In genomic region chr15:83332373-83332772, GRCm38 (mm10) we compare ENCODE assay signal across 12 mouse cellular contexts. TPM values are rescaled to one million over a fixed set of nuclear protein-coding genes. Genes with fewer than 3 reads are reported as not detected.
A peak's percentile ranks its signal among the peaks of the same experiment; 100 is the strongest.
DNase-seq lines count a peak whose midpoint lies in the region; ATAC-seq and TF ChIP-seq lines count a peak whose summit lies in the region.
"Had no signal": no experiment of that assay in that cellular context is flagged by ENCODE, and none has a peak within 500 bp of the region (broad histone marks: within the 10 kb centered on the region; RNA-seq: fewer than 3 reads in every experiment).

No protein-coding gene starts in this region.

- no peak for TF ChIP-seq EP300 in heart, adult 2 months (IDR thresholded peaks at IDR 0.05; ENCODE audit: insufficient read depth, low read depth, low read length)
- TF ChIP-seq EP300 in liver, embryonic 14.5 days (IDR thresholded peaks at IDR 0.05; ENCODE audit: low read depth) = no peak
- TF ChIP-seq EP300 in MEL (IDR thresholded peaks at IDR 0.05; ENCODE audit: low read depth in 1 of 2, low read length in 2 of 2) = no peak

- no peaks in the 10 kb centered on the region for H3K36me3 ChIP-seq in heart, adult 2 months (ENCODE audit: control insufficient read depth, insufficient read depth, low read length)
- H3K36me3 ChIP-seq in heart, embryonic 11.5 days (ENCODE audit: control insufficient read depth, insufficient read depth, low read length) = peaks cover 10% of the 10 kb centered on the region
- peaks cover 4% of the 10 kb centered on the region for H3K36me3 ChIP-seq in liver, embryonic 14.5 days (replicated peaks; ENCODE audit: control insufficient read depth, insufficient read depth, low read depth)
- no peaks in the 10 kb centered on the region; a peak in 1 of 4 replicates for H3K36me3 ChIP-seq in MEL (ENCODE audit: control insufficient read depth in 1 of 2, insufficient read depth in 2 of 2, low read length in 2 of 2)
- peaks cover 80% of the 10 kb centered on the region for H3K36me3 ChIP-seq in neural tube, embryonic 15.5 days
- H3K36me3 ChIP-seq in hindbrain, embryonic 12.5 days = peaks cover 67% of the 10 kb centered on the region

- H3K79me2 ChIP-seq in heart, adult 2 months (replicated peaks; ENCODE audit: control insufficient read depth, insufficient read depth, low read length) = no peaks in the 10 kb centered on the region
- H3K79me2 ChIP-seq in MEL (ENCODE audit: control insufficient read depth, insufficient read depth, low read length, poor library complexity) = no peaks in the 10 kb centered on the region

- no peak overlapping the region for H3K4me2 ChIP-seq in heart, embryonic 11.5 days
- H3K4me2 ChIP-seq in liver, embryonic 14.5 days (ENCODE audit: low read depth) = no peak overlapping the region
- no peak overlapping the region for H3K4me2 ChIP-seq in neural tube, embryonic 15.5 days
- no peak overlapping the region for H3K4me2 ChIP-seq in hindbrain, embryonic 12.5 days (replicated peaks)
- H3K4me2 ChIP-seq: embryonic facial prominence, embryonic 15.5 days; neural tube, embryonic 13.5 days had no signal

- no peaks in the 10 kb centered on the region for H3K9me3 ChIP-seq in heart, embryonic 11.5 days (replicated peaks; ENCODE audit: control insufficient read depth, low read length)
- no peaks in the 10 kb centered on the region for H3K9me3 ChIP-seq in liver, embryonic 14.5 days (ENCODE audit: control insufficient read depth, low read length)
- H3K9me3 ChIP-seq in MEL (replicated peaks; ENCODE audit: insufficient read depth, low read length) = no peaks in the 10 kb centered on the region
- no peaks in the 10 kb centered on the region for H3K9me3 ChIP-seq in neural tube, embryonic 15.5 days (replicated peaks)
- H3K9me3 ChIP-seq in hindbrain, embryonic 12.5 days (replicated peaks) = no peaks in the 10 kb centered on the region
- H3K9me3 ChIP-seq: embryonic facial prominence, embryonic 15.5 days; megakaryocyte, embryonic 14.5 days; neural tube, embryonic 13.5 days had no signal

- peak; percentile 50 for TF ChIP-seq RAD21 in MEL (IDR thresholded peaks at IDR 0.05; ENCODE audit: low read depth, low read length)

- H3K4me1 ChIP-seq in heart, adult 2 months (ENCODE audit: control insufficient read depth, insufficient read depth, low read length) = no peaks in the 10 kb centered on the region
- H3K4me1 ChIP-seq in heart, embryonic 11.5 days (ENCODE audit: control insufficient read depth, insufficient read depth, low read length) = no peaks in the 10 kb centered on the region
- H3K4me1 ChIP-seq in liver, embryonic 14.5 days (replicated peaks; ENCODE audit: control insufficient read depth in 2 of 2, insufficient read depth in 2 of 2, low read length in 1 of 2) = no peaks in the 10 kb centered on the region
- H3K4me1 ChIP-seq in MEL (ENCODE audit: control insufficient read depth in 1 of 2, insufficient read depth in 2 of 2, low read length in 2 of 2) = no peaks in the 10 kb centered on the region
- no peaks in the 10 kb centered on the region for H3K4me1 ChIP-seq in neural tube, embryonic 15.5 days
- H3K4me1 ChIP-seq in hindbrain, embryonic 12.5 days = no peaks in the 10 kb centered on the region
- H3K4me1 ChIP-seq: embryonic facial prominence, embryonic 15.5 days; megakaryocyte, embryonic 14.5 days had no signal

- no peak for ATAC-seq in heart, embryonic 11.5 days (replicated peaks; ENCODE audit: insufficient number of reproducible peaks, low FRiP score, low TSS enrichment)
- no peak for ATAC-seq in liver, embryonic 14.5 days (ENCODE audit: insufficient read depth)
- no peak for ATAC-seq in neural tube, embryonic 15.5 days (ENCODE audit: low FRiP score)
- no peak for ATAC-seq in hindbrain, embryonic 12.5 days (ENCODE audit: low FRiP score)

- intact Hi-C loops in heart, adult 2 months (cut with DNase I) = no loop called here

- peak; percentile 61 for TF ChIP-seq CTCF in heart, adult 2 months (IDR thresholded peaks at IDR 0.05)
- TF ChIP-seq CTCF in liver, embryonic 14.5 days (IDR thresholded peaks at IDR 0.05; ENCODE audit: low read depth) = peak; percentile 63
- TF ChIP-seq CTCF in MEL (IDR thresholded peaks at IDR 0.05 in 2 of 3, conservative IDR thresholded peaks at IDR 0.05 in 1 of 3; ENCODE audit: control insufficient read depth in 1 of 3, insufficient read depth in 1 of 3, low read depth in 2 of 3, low read length in 3 of 3, poor library complexity in 1 of 3, severe bottlenecking in 1 of 3) = peak; percentile 29 to 61 (median 38); a peak in 5 of 6 replicates

- H3K27me3 ChIP-seq in heart, adult 2 months (ENCODE audit: control insufficient read depth, insufficient read depth, low read length) = no peaks in the 10 kb centered on the region
- no peaks in the 10 kb centered on the region for H3K27me3 ChIP-seq in heart, embryonic 11.5 days (ENCODE audit: control insufficient read depth, insufficient read depth, low read length)
- no peaks in the 10 kb centered on the region for H3K27me3 ChIP-seq in liver, embryonic 14.5 days (ENCODE audit: control insufficient read depth, insufficient read depth, low read length)
- H3K27me3 ChIP-seq in MEL (ENCODE audit: control insufficient read depth in 1 of 2, insufficient read depth in 2 of 2, low read length in 2 of 2) = no peaks in the 10 kb centered on the region
- no peaks in the 10 kb centered on the region for H3K27me3 ChIP-seq in neural tube, embryonic 15.5 days (replicated peaks)
- no peaks in the 10 kb centered on the region for H3K27me3 ChIP-seq in hindbrain, embryonic 12.5 days
- H3K27me3 ChIP-seq: embryonic facial prominence, embryonic 15.5 days; megakaryocyte, embryonic 14.5 days; neural tube, embryonic 13.5 days had no signal

- no peak for TF ChIP-seq POLR2A in heart, adult 2 months (IDR thresholded peaks at IDR 0.05; ENCODE audit: insufficient read depth, low read depth, low read length)
- TF ChIP-seq POLR2A in MEL (IDR thresholded peaks at IDR 0.05; ENCODE audit: control insufficient read depth in 1 of 2, insufficient read depth in 1 of 2, low read depth in 1 of 2, low read length in 2 of 2, poor library complexity in 1 of 2) = no peak

- H3K4me3 ChIP-seq in heart, adult 2 months = no peak overlapping the region
- H3K4me3 ChIP-seq in heart, embryonic 11.5 days (ENCODE audit: low read depth, low read length) = no peak overlapping the region
- H3K4me3 ChIP-seq in liver, embryonic 14.5 days (ENCODE audit: insufficient read depth in 1 of 2, low read depth in 2 of 2, low read length in 2 of 2) = no peak overlapping the region
- H3K4me3 ChIP-seq in MEL (ENCODE audit: control insufficient read depth in 1 of 2, insufficient read depth in 1 of 2, low read depth in 2 of 2, low read length in 2 of 2) = no peak overlapping the region
- H3K4me3 ChIP-seq in neural tube, embryonic 15.5 days (replicated peaks) = no peak overlapping the region
- no peak overlapping the region for H3K4me3 ChIP-seq in hindbrain, embryonic 12.5 days
- H3K4me3 ChIP-seq: embryonic facial prominence, embryonic 15.5 days; megakaryocyte, embryonic 14.5 days; neural tube, embryonic 13.5 days had no signal

- DNase-seq in heart, adult 2 months = no peak
- DNase-seq in liver, embryonic 14.5 days (ENCODE audit: low read depth in 3 of 3, low spot score in 3 of 3) = no peak
- no peak for DNase-seq in liver
- DNase-seq in MEL (ENCODE audit: low read depth, low spot score) = peak; percentile 37
- peak; percentile 27 for DNase-seq in lung, postnatal 14 days
- DNase-seq: thymus, postnatal 14 days had no signal

- 88% methylated on average over 3 of the region's 3 CpGs for WGBS in heart, adult 2 months
- 76% methylated on average over 3 of the region's 3 CpGs for WGBS in heart, embryonic 11.5 days (ENCODE audit: insufficient replicate concordance)
- 73% methylated on average over 3 of the region's 3 CpGs for WGBS in liver, embryonic 14.5 days (ENCODE audit: insufficient replicate concordance)
- WGBS in neural tube, embryonic 15.5 days = 70% methylated on average over 3 of the region's 3 CpGs
- WGBS in hindbrain, embryonic 12.5 days = 75% methylated on average over 3 of the region's 3 CpGs

- H3K27ac ChIP-seq in heart, adult 2 months = no peak overlapping the region
- no peak overlapping the region for H3K27ac ChIP-seq in heart, embryonic 11.5 days (ENCODE audit: low read depth, low read length)
- no peak overlapping the region for H3K27ac ChIP-seq in liver, embryonic 14.5 days
- H3K27ac ChIP-seq in MEL (ENCODE audit: control insufficient read depth, low read depth, low read length) = no peak overlapping the region
- no peak overlapping the region for H3K27ac ChIP-seq in neural tube, embryonic 15.5 days (replicated peaks)
- no peak overlapping the region for H3K27ac ChIP-seq in hindbrain, embryonic 12.5 days
- H3K27ac ChIP-seq: embryonic facial prominence, embryonic 15.5 days; neural tube, embryonic 13.5 days had no signal

- no peak overlapping the region for H3K9ac ChIP-seq in heart, adult 2 months (ENCODE audit: low read depth, low read length)
- H3K9ac ChIP-seq in heart, embryonic 11.5 days (ENCODE audit: low read depth, low read length) = no peak overlapping the region
- H3K9ac ChIP-seq in liver, embryonic 14.5 days (replicated peaks) = no peak overlapping the region
- H3K9ac ChIP-seq in MEL (ENCODE audit: control insufficient read depth, low read depth, low read length, poor library complexity, severe bottlenecking) = no peak overlapping the region
- no peak overlapping the region for H3K9ac ChIP-seq in neural tube, embryonic 15.5 days (replicated peaks)
- H3K9ac ChIP-seq in hindbrain, embryonic 12.5 days = no peak overlapping the region
- H3K9ac ChIP-seq: embryonic facial prominence, embryonic 15.5 days; neural tube, embryonic 13.5 days had no signal

TF ChIP-seq in MEL, 35 proteins besides CTCF, POLR2A, EP300 and RAD21:
- no peak for TF ChIP-seq USF1 (IDR thresholded peaks at IDR 0.05; ENCODE audit: low read depth, low read length)
- TF ChIP-seq ZC3H11A (IDR thresholded peaks at IDR 0.05; ENCODE audit: low read depth, low read length) = peak; percentile 22; the same call in 1 of the 2 replicates
- no peak for TF ChIP-seq TCF12 (IDR thresholded peaks at IDR 0.05; ENCODE audit: low read depth, low read length)
- no peak for TF ChIP-seq HCFC1 (IDR thresholded peaks at IDR 0.05; ENCODE audit: low read depth, low read length)
- TF ChIP-seq SMC3 (IDR thresholded peaks at IDR 0.05; ENCODE audit: low read depth, low read length) = peak; percentile 46

RNA-seq across cellular contexts. Expression of gene Arfgap3, which starts 17.7 kb away (rescaled TPM):
- total RNA-seq in heart, adult 2 months (2021) = 1 to 10 TPM; 9.6 to 9.8 TPM
- 12.2 and 13.1 TPM in 2 replicates for polyA plus RNA-seq in heart, adult 2 months (2012; rRNA removed)
- polyA plus RNA-seq in heart, embryonic 11.5 days (2014; fragmentation: Nextera tagmentation; extraction: Ambion mirVana) = 29.9 and 34.4 TPM in 2 replicates
- 10.1 and 10.9 TPM in 2 replicates for polyA plus RNA-seq in liver, embryonic 14.5 days (2012; rRNA removed)
- polyA plus RNA-seq in liver, embryonic 14.5 days (2014; fragmentation: Nextera tagmentation; extraction: Ambion mirVana) = 15.3 and 16.6 TPM in 2 replicates
- 8.2 and 8.6 TPM in 2 replicates for total RNA-seq in MEL (2012; rRNA removed)
- polyA plus RNA-seq in MEL (2012; ENCODE audit: insufficient read depth in 1 of 2, insufficient read length in 2 of 2, low read depth in 1 of 2, low replicate concordance in 2 of 2, missing spikeins in 1 of 2) = 10 to 100 TPM in 1 of 2 experiments, not detected in 1; 12.4 TPM
- 37.0 and 39.6 TPM in 2 replicates for polyA plus RNA-seq in neural tube, embryonic 15.5 days (2015; fragmentation: Nextera tagmentation; extraction: Ambion mirVana)
- polyA plus RNA-seq in hindbrain, embryonic 12.5 days (2016; fragmentation: Nextera tagmentation; extraction: Ambion mirVana) = 44.2 and 51.1 TPM in 2 replicates

Comparison
In these comparisons a context has a peak if more than half of its experiments do, and no peak if none do; other contexts are left out.
1. DNase-seq: peak in MEL (single experiment) and lung, postnatal 14 days (single experiment); none in heart, adult 2 months (0 of 2), liver, embryonic 14.5 days (0 of 3) and liver (single experiment).
2. Peak in every context shown above with its lines, with median percentiles within 50 percentile points of each other: CTCF ChIP-seq.